Mouse (Mus musculus) G1E (cell line): ENCODE measurements around the gene Ppil4. TPM values are rescaled to one million over a fixed set of nuclear protein-coding genes. Genes with fewer than 3 reads are reported as not detected.

Experiments
- ATAC-seq: 2 replicates; pipeline ENCODE4 v1.8.0; 2016; ENCODE audit warnings: mild to moderate bottlenecking; ENCODE audit not compliant: insufficient number of reproducible peaks, poor library complexity, low FRiP score, severe bottlenecking; ENCODE audit errors: extremely low read depth
- DNase-seq: peaks from one replicate; pipeline ENCODE4 v3.0.0; 2012; ENCODE audit warnings: low spot score
- H3K27me3 ChIP-seq: 2 replicates; pipeline ENCODE4 v1.6.1; 2012; ENCODE audit warnings: mild to moderate bottlenecking, low read length, inconsistent platforms; ENCODE audit not compliant: insufficient read depth
- H3K36me3 ChIP-seq: replicated peaks from 2 replicates; pipeline ENCODE3; 2012; ENCODE audit warnings: mild to moderate bottlenecking, inconsistent platforms
- H3K4me1 ChIP-seq: 2 replicates; pipeline ENCODE4 v1.6.1; 2012; ENCODE audit warnings: low read depth, low read length, inconsistent platforms, mixed read lengths; ENCODE audit not compliant: insufficient read depth
- H3K4me3 ChIP-seq: 2 replicates; pipeline ENCODE4 v1.5.1; 2012; ENCODE audit warnings: low read depth, mild to moderate bottlenecking, inconsistent platforms, low read length, moderate library complexity, mixed read lengths
- H3K9me3 ChIP-seq: replicated peaks from 2 replicates; pipeline ENCODE4 v1.6.1; 2012; ENCODE audit warnings: inconsistent platforms
- CTCF ChIP-seq: IDR thresholded peaks from 2 replicates; pipeline ENCODE4 v1.5.1; 2012; ENCODE audit warnings: low read depth, low read length, inconsistent platforms, mixed read lengths
- GATA1 ChIP-seq: IDR thresholded peaks from 2 replicates; pipeline ENCODE4 v1.6.1; 2012; ENCODE audit warnings: borderline replicate concordance, low read length, inconsistent platforms, mixed read lengths
- GATA2 ChIP-seq: IDR thresholded peaks from 2 replicates; pipeline ENCODE4 v1.6.1; 2012; ENCODE audit warnings: low read depth, low read length, inconsistent platforms, borderline replicate concordance
- POLR2AphosphoS5 ChIP-seq: IDR thresholded peaks from 2 replicates; pipeline ENCODE4 v1.6.1; 2012; ENCODE audit warnings: low read depth, low read length, inconsistent platforms; ENCODE audit not compliant: insufficient replicate concordance
- TAL1 ChIP-seq: conservative IDR thresholded peaks from 2 replicates; pipeline ENCODE4 v1.6.1; 2012; ENCODE audit warnings: low read depth, low read length, inconsistent platforms, mixed read lengths
- polyA plus RNA-seq: library from polyadenylated mRNA; stranded (reverse); fragments of >175 nt; gene quantifications from 2 replicates; pipeline ENCODE4 v1.2.3, GENCODE M21; 2012
- total RNA-seq, 2 experiments: library from RNA; stranded (forward) in 1 of 2; stranded (reverse) in 1 of 2; fragments of 200-1000 nt in 1 of 2; fragments of >200 nt in 1 of 2; fragmentation: Nextera tagmentation in 1 of 2; gene quantifications; 2 replicates each; pipeline ENCODE4 v1.2.3; 2014 to 2017

The Ppil4 gene
- total and polyA plus RNA-seq, 3 experiments = 7.3 to 97.7 (median 62.1) TPM

DNA sequence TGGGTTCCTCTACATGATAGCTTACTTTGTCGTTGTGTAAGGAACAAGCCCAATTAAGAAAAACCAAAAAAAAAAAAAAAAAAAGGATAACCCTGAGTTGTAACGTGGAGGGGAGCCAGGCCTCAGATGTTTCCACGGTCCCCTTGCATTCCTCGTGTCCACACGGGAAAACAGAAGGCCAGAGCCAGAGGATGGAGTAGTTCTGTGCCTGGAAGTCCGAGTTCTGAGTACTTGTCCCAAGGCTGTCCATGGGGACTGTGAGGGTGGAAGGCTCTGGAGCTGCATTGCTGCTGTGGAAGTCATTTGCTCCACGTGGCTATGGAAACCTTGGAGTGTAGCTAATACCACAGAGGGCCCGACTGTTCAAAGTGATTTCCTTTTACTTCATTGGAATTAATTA, 52.4 kb downstream of the Ppil4 start:
- Histone ChIP-seq H3K9me3 (no peaks in the 10 kb centered on the region), H3K27me3 (peaks cover 3% of the 10 kb centered on the region; the same call in 1 of the 2 replicates), H3K4me1 (no peaks in the 10 kb centered on the region), H3K4me3 (no peak overlapping the region), H3K36me3 (no peaks in the 10 kb centered on the region)
- ATAC-seq = no peak
- no peak for DNase-seq
- TF ChIP-seq TAL1 = no peak
- no peak for TF ChIP-seq GATA2
- TF ChIP-seq POLR2AphosphoS5 = no peak
- no peak for TF ChIP-seq CTCF
- no peak for TF ChIP-seq GATA1

DNA sequence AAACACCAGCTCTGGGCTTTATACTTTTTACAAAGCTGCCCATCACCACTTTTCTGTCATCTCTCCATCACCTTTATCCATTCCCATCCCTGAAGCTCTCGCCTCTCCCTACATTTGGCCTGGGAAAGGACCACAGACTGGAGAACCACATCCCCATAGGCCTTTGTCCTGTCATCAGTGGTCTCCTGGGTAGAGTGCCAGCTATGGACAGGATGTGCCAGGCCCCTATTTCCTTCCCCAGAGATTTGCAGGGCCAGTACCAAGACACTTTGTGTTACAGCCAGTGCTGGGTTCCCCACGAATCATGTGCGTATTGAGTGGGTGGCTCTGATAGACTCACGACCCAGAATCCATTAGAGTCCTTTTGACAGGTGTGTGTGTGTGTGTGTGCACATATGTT, 53.3 kb downstream of the Ppil4 start:
- ATAC-seq = no peak
- Histone ChIP-seq H3K4me3 (no peak overlapping the region), H3K4me1 (no peaks in the 10 kb centered on the region), H3K9me3 (no peaks in the 10 kb centered on the region), H3K36me3 (no peaks in the 10 kb centered on the region), H3K27me3 (peaks cover 3% of the 10 kb centered on the region; the same call in 1 of the 2 replicates)
- no peak for DNase-seq
- no peak for TF ChIP-seq POLR2AphosphoS5
- no peak for TF ChIP-seq GATA1
- no peak for TF ChIP-seq TAL1
- TF ChIP-seq CTCF = no peak
- no peak for TF ChIP-seq GATA2

DNA sequence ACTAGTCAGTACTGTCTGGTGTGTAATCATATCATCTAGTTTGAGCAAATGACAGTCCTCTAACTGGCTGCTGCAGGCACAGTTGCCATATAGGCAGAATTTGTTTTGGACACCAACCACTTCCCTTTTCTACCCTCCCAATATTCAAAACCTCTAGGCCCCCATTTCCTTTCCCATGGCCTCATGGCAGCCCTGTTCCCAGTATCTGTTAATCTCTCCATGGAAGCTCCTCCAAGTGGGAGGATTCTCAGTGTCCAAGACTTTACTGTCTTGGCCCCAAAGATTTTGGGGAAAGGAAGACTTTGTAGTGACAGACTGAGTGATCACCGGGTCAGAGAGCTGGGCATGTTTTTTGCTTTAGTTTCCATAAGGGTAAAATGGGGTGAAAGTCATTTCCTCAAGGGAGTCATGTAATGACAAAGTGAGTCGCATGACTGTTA, 54.5 kb downstream of the Ppil4 start:
- Histone ChIP-seq H3K4me3 (no peak overlapping the region), H3K4me1 (no peaks in the 10 kb centered on the region), H3K9me3 (no peaks in the 10 kb centered on the region), H3K36me3 (no peaks in the 10 kb centered on the region), H3K27me3 (peaks cover 3% of the 10 kb centered on the region; the same call in 1 of the 2 replicates)
- DNase-seq = no peak
- TF ChIP-seq POLR2AphosphoS5 = no peak
- no peak for TF ChIP-seq CTCF
- TF ChIP-seq GATA1 = no peak
- TF ChIP-seq TAL1 = no peak
- TF ChIP-seq GATA2 = no peak
- ATAC-seq = no peak

DNA sequence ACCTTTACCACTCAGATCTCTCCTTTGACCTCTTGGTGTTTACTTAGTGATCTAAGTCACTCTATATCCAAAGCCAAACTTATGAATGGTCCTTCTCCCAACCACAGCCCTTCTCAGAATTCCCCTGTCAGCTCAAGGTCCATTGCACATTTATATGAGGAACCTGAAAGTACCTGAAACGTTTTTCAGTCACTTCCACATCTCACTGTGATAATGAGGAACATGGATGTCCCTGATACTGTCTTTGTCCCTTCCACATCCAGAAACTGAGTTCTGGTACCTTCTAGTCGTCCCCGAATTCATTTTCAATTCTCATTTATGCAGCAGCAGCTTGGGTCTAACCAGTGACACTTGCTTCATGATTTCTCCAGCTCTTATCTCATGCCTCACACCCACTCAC, 59.2 kb downstream of the Ppil4 start:
- DNase-seq = no peak

DNA sequence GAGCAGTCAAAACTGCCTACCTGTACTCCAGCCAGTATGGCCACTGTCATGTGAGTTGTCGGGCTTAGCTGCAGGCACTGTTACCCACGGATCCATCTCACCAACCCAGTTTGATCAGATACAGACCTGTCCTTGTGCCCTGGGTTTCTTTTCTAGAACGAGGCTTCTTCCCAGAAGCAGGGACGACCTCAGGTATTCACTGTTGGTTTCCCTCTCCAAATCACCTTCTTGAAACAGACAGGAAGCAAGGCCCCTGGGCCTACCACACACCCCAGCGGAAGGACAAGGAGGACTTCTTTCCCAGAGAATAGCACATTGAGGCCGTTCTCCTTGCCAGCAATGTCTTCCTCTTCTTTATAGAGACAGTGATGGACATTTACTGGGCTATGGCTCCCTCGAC, 67.8 kb downstream of the Ppil4 start:
- TF ChIP-seq TAL1 (no peak), GATA2 (no peak), CTCF (no peak), POLR2AphosphoS5 (no peak), GATA1 (no peak)
- 0 out of 2 replicates have a peak, but pooled peaks cover 2% of the 10 kb centered on the region for H3K27me3 ChIP-seq
- H3K36me3 ChIP-seq = no peaks in the 10 kb centered on the region
- no peak for ATAC-seq
- no peak overlapping the region for H3K4me3 ChIP-seq
- DNase-seq = no peak
- no peaks in the 10 kb centered on the region for H3K9me3 ChIP-seq
- peaks cover 2% of the 10 kb centered on the region; the same call in 1 of the 2 replicates for H3K4me1 ChIP-seq

More for the DNA sequence above, 59.2 kb downstream of the Ppil4 start:
- no peaks in the 10 kb centered on the region for H3K4me1 ChIP-seq
- ATAC-seq = no peak
- H3K36me3 ChIP-seq = no peaks in the 10 kb centered on the region
- H3K9me3 ChIP-seq = no peaks in the 10 kb centered on the region
- TF ChIP-seq GATA1 (no peak), POLR2AphosphoS5 (no peak), TAL1 (no peak), CTCF (no peak), GATA2 (no peak)
- H3K4me3 ChIP-seq = no peak overlapping the region
- H3K27me3 ChIP-seq = no peaks in the 10 kb centered on the region

DNA sequence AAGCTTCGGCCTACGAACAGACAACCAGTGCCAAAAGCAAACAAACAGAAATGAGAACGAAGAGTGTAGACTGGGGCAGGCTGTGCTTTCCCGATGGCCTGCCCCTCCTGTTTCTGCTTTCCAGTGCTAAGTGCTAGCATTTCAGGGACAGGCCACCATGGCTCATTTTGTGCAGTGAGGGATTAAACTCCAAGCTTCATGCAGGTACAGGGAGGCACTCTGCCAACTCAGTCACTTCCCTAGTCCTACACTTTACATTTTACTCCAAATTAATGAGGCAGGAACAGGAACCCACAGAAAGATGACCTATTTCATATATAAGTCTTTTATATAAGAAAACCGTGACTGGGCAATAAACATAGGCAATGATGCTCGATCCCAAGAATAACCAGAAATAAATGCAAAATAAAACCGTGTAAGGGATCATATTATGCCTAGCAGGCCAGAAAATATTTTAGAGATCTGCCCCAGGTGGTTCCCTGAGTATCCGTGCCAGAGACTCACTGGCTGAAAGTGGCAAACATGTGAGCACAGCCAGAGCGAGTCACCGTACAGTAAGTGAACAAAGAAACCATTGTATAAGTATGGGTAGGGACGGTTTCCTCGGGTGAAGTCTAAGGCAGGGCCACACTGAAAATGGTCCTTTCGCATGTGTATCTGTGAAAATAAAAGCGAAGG, 68.7 kb downstream of the Ppil4 start:
- Histone ChIP-seq H3K9me3 (no peaks in the 10 kb centered on the region), H3K36me3 (no peaks in the 10 kb centered on the region), H3K4me1 (peaks cover 2% of the 10 kb centered on the region; the same call in 1 of the 2 replicates), H3K4me3 (no peak overlapping the region), H3K27me3 (0 out of 2 replicates have a peak, but pooled peaks cover 2% of the 10 kb centered on the region)
- ATAC-seq = no peak
- DNase-seq = no peak
- TF ChIP-seq POLR2AphosphoS5 = no peak
- TF ChIP-seq TAL1 = no peak
- TF ChIP-seq GATA2 = no peak
- TF ChIP-seq CTCF = no peak
- TF ChIP-seq GATA1 = no peak
